Comparison of ENCODE assay signal across 9 mouse cellular contexts in the genomic region with DNA sequence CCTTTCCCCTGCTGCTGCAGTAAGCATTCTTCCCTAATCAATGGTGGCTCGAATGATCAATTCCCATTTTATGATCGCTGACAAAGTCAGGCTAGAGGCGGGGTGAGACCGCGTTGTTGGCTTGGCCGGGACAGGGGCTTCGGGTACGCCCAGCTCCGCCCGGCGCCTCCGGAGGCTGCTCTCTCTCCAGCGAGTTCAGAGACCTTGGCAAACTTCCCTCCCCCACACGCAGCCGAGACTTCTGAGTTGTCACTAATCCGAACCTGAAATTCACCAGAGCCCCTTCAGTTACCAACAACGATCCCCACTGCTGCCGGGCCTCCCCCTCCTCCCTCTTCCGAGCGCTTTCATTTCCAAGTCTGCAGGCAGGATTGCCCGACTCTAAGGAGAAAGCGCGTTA. TPM values are rescaled to one million over a fixed set of nuclear protein-coding genes. Genes with fewer than 3 reads are reported as not detected.
DNase-seq lines count a peak whose midpoint lies in the region; ATAC-seq lines count a peak whose summit lies in the region.
"Had no signal": no experiment of that assay in that cellular context is flagged by ENCODE, and none has a peak within 500 bp of the region (broad histone marks: within the 10 kb centered on the region; RNA-seq: fewer than 3 reads in every experiment).

No protein-coding gene starts in this region.

- peak overlapping the region; percentile 60 for H3K4me3 ChIP-seq in heart, embryonic 15.5 days

- peak; percentile 68 for ATAC-seq in heart, embryonic 15.5 days (replicated peaks; ENCODE audit: insufficient number of reproducible peaks, insufficient read depth, low FRiP score, low read depth)
- ATAC-seq in megakaryocyte progenitor cell, adult 5-6 weeks (replicated peaks; ENCODE audit: poor library complexity), result 0 out of 2 replicates have a peak, but pooled peaks have one; percentile 23

- H3K27me3 ChIP-seq in heart, embryonic 15.5 days, result peaks cover 15% of the 10 kb centered on the region; the same call in 1 of the 2 replicates

- no peaks in the 10 kb centered on the region for H3K36me3 ChIP-seq in heart, embryonic 15.5 days
- H3K36me3 ChIP-seq: G1E had no signal

- no peaks in the 10 kb centered on the region for H3K9me3 ChIP-seq in heart, embryonic 15.5 days (replicated peaks)

- WGBS in heart, embryonic 15.5 days, result 1% methylated on average over 23 of the region's 23 CpGs

- H3K4me1 ChIP-seq in heart, embryonic 15.5 days (replicated peaks), result peaks cover 11% of the 10 kb centered on the region

- H3K9ac ChIP-seq in heart, embryonic 15.5 days, result peak overlapping the region; percentile 59

- peak; percentile 24 to 32 for DNase-seq in lung, adult 18-20 months
- DNase-seq in lung, postnatal 25 days (ENCODE audit: low spot score), result no peak
- DNase-seq in embryo, embryonic 10.5 days (ENCODE audit: low spot score), result peak; percentile 91
- DNase-seq in kidney, postnatal 10 days, result peak; percentile 87
- DNase-seq in urinary bladder, postnatal 14 days (ENCODE audit: low spot score), result peak; percentile 67
- DNase-seq in layer of hippocampus, adult 11-12 months (ENCODE audit: low spot score), result no peak

- H3K27ac ChIP-seq in heart, embryonic 15.5 days, result peak overlapping the region; percentile 61

- peak overlapping the region; percentile 86 for H3K4me2 ChIP-seq in heart, embryonic 15.5 days

RNA-seq across cellular contexts. Expression of a gene that starts 10.3 kb away (rescaled TPM):
- polyA plus RNA-seq in heart, embryonic 15.5 days (2015; fragmentation: Nextera tagmentation; extraction: Ambion mirVana), result 24.0 and 25.7 TPM in 2 replicates
- not detected in 2 replicates for total RNA-seq in megakaryocyte progenitor cell, adult 5-6 weeks (2015)
- total RNA-seq in megakaryocyte progenitor cell, adult 5-6 weeks (2017), result not detected in 2 replicates

Comparison
In these comparisons a context has a peak if more than half of its experiments do, and no peak if none do; other contexts are left out.
1. DNase-seq: peak in lung, adult 18-20 months (2 of 2), embryo, embryonic 10.5 days (single experiment), kidney, postnatal 10 days (single experiment) and urinary bladder, postnatal 14 days (single experiment); none in lung, postnatal 25 days (single experiment) and layer of hippocampus, adult 11-12 months (single experiment).